23 mouse cellular contexts compared by ENCODE assay signal in the genomic region with DNA sequence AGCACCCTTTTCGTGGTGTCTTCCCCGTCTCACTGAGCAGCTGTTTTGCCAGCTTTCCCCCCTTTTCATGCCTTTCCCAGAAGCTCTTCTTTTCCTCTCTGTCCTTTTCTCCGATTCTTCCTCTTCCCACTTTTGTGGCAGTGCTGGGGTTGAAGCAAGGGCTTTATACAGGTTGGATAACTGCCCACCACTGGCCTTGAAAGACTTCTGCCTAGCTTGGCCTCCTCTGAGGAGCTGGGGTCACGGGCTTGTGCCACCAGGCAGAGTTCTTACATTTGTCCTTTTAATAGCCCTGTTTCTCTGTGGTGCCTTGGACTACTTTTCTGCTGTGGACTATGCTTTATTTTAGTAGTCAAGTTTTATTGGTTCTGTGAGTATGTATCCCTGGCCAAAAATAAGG.
"Had no signal": no experiment of that assay in that cellular context is flagged by ENCODE, and none has a peak within 500 bp of the region (broad histone marks: within the 10 kb centered on the region; RNA-seq: fewer than 3 reads in every experiment).

No protein-coding gene starts in this region.

- DNase-seq: kidney, adult 18-20 months; kidney, adult 9 months; kidney, postnatal 14 days; kidney, postnatal 4 days; layer of hippocampus, adult 9-11 months; left cerebral cortex, postnatal 4 days; lung, adult 18-20 months; lung, postnatal 10 days; lung, postnatal 36 days; midbrain, embryonic 14.5 days; retina, postnatal 1 day; right cerebral cortex, postnatal 25 days; spleen, adult 18-20 months; thymus, adult 18-20 months; thymus, postnatal 36 days had no signal

- H3K4me3 ChIP-seq: limb, embryonic 12.5 days; limb, embryonic 15.5 days; liver, embryonic 12.5 days; liver, embryonic 15.5 days; lung, embryonic 15.5 days; megakaryocyte, embryonic 14.5 days; neural tube, embryonic 12.5 days; neural tube, embryonic 15.5 days had no signal

- H3K27ac ChIP-seq: limb, embryonic 12.5 days; limb, embryonic 15.5 days; liver, embryonic 12.5 days; liver, embryonic 15.5 days; lung, embryonic 15.5 days; neural tube, embryonic 12.5 days; neural tube, embryonic 15.5 days had no signal
